Mouse (Mus musculus) kidney, embryonic 14.5 days (tissue): ENCODE measurements at regions not wholly inside any gene's neighbourhood (a gene's known extent, or its start where the extent isn't known, plus 50 kb on each side); places are given as distances from the start of the nearest gene placed in this dataset.
"Not testable (repeated sequence)": the region's sequence is repeated elsewhere in the genome, so short reads cannot be mapped to it uniquely, and the experiment has no call there.

Source experiments
- ATAC-seq: fragments of 200-750 bp; cut with Nextera tagmentation; 2 replicates; pipeline ENCODE4 v1.8.0; 2017; ENCODE audit warnings: moderate number of reproducible peaks, mild to moderate bottlenecking, moderate TSS enrichment, moderate library complexity; ENCODE audit not compliant: low FRiP score, low TSS enrichment
- H3K27ac ChIP-seq: fragments of 300-500 bp; sonication (generic); 2 replicates; pipeline ENCODE4 v1.5.1; 2014; ENCODE audit warnings: low read depth, mild to moderate bottlenecking, low read length, moderate library complexity, mixed read lengths
- H3K27me3 ChIP-seq: fragments of 300-500 bp; sonication (generic); 2 replicates; pipeline ENCODE4 v1.6.1; 2014; ENCODE audit warnings: mild to moderate bottlenecking, low read length; ENCODE audit not compliant: control insufficient read depth, insufficient read depth
- H3K36me3 ChIP-seq: fragments of 300-500 bp; sonication (generic); 2 replicates; pipeline ENCODE4 v1.6.1; 2014; ENCODE audit warnings: low read length, mixed read lengths; ENCODE audit not compliant: control insufficient read depth, insufficient read depth
- H3K4me1 ChIP-seq: fragments of 300-500 bp; sonication (generic); 2 replicates; pipeline ENCODE4 v1.6.1; 2014; ENCODE audit warnings: low read length, mixed read lengths; ENCODE audit not compliant: control insufficient read depth, insufficient read depth
- H3K4me2 ChIP-seq: fragments of 300-500 bp; sonication (generic); replicated peaks from 2 replicates; pipeline ENCODE4 v1.6.1; 2014; ENCODE audit warnings: low read depth, mild to moderate bottlenecking, low read length
- H3K4me3 ChIP-seq: fragments of 300-500 bp; sonication (generic); 2 replicates; pipeline ENCODE4 v1.5.1; 2014; ENCODE audit warnings: mild to moderate bottlenecking, low read length
- H3K9ac ChIP-seq: fragments of 300-500 bp; sonication (generic); 2 replicates; pipeline ENCODE4 v1.6.1; 2014; ENCODE audit warnings: low read depth, mild to moderate bottlenecking, low read length, moderate library complexity
- H3K9me3 ChIP-seq: fragments of 300-500 bp; sonication (generic); 2 replicates; pipeline ENCODE4 v1.6.1; 2016; ENCODE audit warnings: low read length; ENCODE audit not compliant: control insufficient read depth
- WGBS: fragments of 180-500 bp; shearing (Covaris S2); extraction: QIAGEN DNeasy Blood & Tissue Kit; methylation state at CpG from one replicate; pipeline ENCODE4 v1.1.7; 2014; 5-methylcytosine and 5-hydroxymethylcytosine counted together

DNA sequence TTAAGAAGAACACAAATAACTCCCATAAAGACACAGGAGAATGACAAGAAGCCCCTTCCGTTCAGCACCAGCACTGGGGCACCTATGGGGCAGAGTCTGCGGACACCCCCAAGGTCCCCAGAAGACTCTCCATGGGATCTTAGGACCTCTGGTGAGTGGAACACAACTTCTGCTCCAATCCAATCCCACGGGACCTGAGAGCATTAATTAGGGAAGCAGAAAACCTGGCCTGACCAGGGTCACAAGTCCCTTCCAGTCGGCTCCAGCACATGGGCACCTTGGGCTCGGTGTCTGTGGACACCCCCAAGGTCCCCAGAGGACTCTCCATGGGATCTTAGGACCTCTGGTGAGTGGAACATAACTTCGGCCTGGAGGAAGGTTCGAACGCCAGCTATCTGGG is 59.0 kb upstream of the Btbd35f25 start:
- H3K9ac ChIP-seq, H3K4me3 ChIP-seq, H3K36me3 ChIP-seq, H3K4me1 ChIP-seq, H3K27ac ChIP-seq, H3K27me3 ChIP-seq, H3K4me2 ChIP-seq, ATAC-seq: not testable (repeated sequence)
- H3K9me3 ChIP-seq = peaks cover 54% of the 10 kb centered on the region
- WGBS = 87% methylated on average over 8 of the region's 8 CpGs

DNA sequence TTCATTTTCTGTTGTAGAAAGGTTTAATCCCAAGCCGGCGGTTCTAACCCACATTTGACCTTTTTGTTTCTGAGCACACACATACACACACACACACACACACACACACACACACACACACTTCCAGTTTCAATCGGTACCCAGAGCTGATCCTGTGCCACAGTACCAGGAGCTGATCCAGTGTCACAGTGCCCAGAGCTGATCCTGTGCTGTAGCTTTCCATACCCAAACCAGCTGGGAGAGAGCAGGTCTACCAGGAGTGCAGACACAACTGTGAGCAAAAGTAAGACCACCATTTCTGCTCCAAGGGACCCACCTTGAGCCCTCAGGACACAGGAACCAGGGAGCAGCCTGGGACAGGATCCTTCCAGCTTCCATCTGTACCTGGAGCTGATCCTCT is 58.3 kb upstream of the Btbd35f25 start:
- Histone ChIP-seq H3K27ac (no peak overlapping the region), H3K27me3 (no peaks in the 10 kb centered on the region), H3K9ac (no peak overlapping the region), H3K36me3 (no peaks in the 10 kb centered on the region), H3K9me3 (peaks cover 55% of the 10 kb centered on the region), H3K4me2 (no peak overlapping the region), H3K4me3 (no peak overlapping the region), H3K4me1 (no peaks in the 10 kb centered on the region)
- ATAC-seq = no peak
- WGBS = 87% methylated on average over 3 of the region's 3 CpGs
